Mouse (Mus musculus) hindbrain, embryonic 13.5 days (tissue): ENCODE results near the gene Cdh6. TPM values are rescaled to one million over a fixed set of nuclear protein-coding genes. Genes with fewer than 3 reads are reported as not detected.

ENCODE experiments used
- ATAC-seq: fragments of 200-750 bp; cut with Nextera tagmentation; 2 replicates; pipeline ENCODE4 v1.8.0; 2017; ENCODE audit warnings: moderate TSS enrichment; ENCODE audit not compliant: low FRiP score
- H3K27ac ChIP-seq: fragments of 300-500 bp; sonication (generic); 2 replicates; pipeline ENCODE4 v1.5.1; 2015; ENCODE audit warnings: inconsistent platforms, mild to moderate bottlenecking, moderate library complexity
- H3K27me3 ChIP-seq: fragments of 300-500 bp; sonication (generic); 2 replicates; pipeline ENCODE4 v1.6.1; 2015; ENCODE audit warnings: mild to moderate bottlenecking, inconsistent platforms
- H3K36me3 ChIP-seq: fragments of 300-500 bp; sonication (generic); 2 replicates; pipeline ENCODE4 v1.6.1; 2015; ENCODE audit warnings: mild to moderate bottlenecking, inconsistent platforms
- H3K4me1 ChIP-seq: fragments of 300-500 bp; sonication (generic); replicated peaks from 2 replicates; pipeline ENCODE4 v1.6.1; 2015; ENCODE audit warnings: inconsistent platforms
- H3K4me2 ChIP-seq: fragments of 300-500 bp; sonication (generic); 2 replicates; pipeline ENCODE4 v1.6.1; 2015; ENCODE audit warnings: inconsistent platforms, mild to moderate bottlenecking, moderate library complexity
- H3K4me3 ChIP-seq: fragments of 300-500 bp; sonication (generic); 2 replicates; pipeline ENCODE4 v1.5.1; 2015; ENCODE audit warnings: mild to moderate bottlenecking, inconsistent platforms
- H3K9ac ChIP-seq: fragments of 300-500 bp; sonication (generic); 2 replicates; pipeline ENCODE4 v1.6.1; 2015; ENCODE audit warnings: mild to moderate bottlenecking, inconsistent platforms
- H3K9me3 ChIP-seq: fragments of 300-500 bp; sonication (generic); 2 replicates; pipeline ENCODE4 v1.6.1; 2016; ENCODE audit warnings: inconsistent platforms
- WGBS: fragments of 180-500 bp; shearing (Covaris S2); methylation state at CpG from one replicate; pipeline ENCODE4 v1.1.7; 2015; 5-methylcytosine and 5-hydroxymethylcytosine counted together
- polyA plus RNA-seq: library from polyadenylated mRNA; unstranded; fragments of >200 nt; fragmentation: Nextera tagmentation; extraction: Ambion mirVana; gene quantifications from 2 replicates; pipeline ENCODE4 v1.2.1, GENCODE M21; 2015

The Cdh6 gene
- polyA plus RNA-seq, 1 experiment from 2014 or later = 13.7 TPM

DNA sequence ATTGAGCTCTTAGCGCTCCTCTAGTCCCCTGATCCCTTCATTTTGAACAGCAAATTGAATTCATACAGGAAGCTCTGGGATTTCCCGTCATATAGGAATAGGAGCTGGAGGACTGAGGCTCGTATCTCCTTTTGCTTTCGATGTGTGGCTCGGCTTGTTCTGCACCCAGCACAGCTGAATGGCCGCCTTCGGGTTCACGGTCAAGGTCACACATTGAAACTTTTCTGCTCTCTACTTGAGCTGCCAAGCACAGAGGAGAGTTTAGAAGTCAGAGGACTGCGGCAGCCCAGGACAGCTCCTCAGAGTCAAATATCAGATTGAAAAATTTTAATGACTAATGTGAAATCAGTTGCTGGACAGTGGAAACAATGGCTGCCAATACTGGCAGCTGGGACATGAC is 88.7 kb downstream of the Cdh6 start:
- no peaks in the 10 kb centered on the region for H3K36me3 ChIP-seq

DNA sequence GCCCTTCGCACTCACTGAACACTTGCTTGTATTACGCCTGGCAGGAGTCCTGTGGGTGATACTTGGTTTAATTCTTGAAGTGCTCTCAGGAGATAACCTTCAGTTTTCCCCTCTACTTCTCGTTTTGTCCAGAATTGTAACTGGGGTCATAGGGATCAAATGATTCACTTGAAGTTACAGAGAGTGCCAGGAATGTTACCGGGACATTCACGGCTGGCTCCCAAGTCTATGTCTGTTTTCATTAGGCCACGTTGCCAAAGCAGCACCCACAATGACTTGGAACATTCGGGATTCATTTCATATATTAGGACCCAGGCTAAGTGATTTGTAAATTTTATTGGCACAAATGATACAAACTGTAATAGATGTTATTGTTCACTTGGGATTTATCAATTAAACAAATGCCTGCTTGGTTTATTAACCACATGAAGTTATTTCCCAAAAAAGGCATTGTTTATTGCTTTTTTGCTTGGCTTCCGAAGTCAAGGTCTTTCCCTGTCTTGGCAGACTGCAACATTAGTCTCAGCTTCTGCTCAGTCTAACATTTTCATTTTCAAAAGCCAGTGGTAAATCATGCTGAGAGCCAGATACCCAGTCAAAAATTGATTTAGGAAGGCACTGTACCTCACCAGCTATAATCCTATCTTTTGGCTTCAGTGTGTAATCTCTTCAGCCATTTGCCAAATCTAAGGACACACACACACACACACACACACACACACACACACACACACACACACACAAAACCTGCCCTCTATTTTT is 96.4 kb downstream of the Cdh6 start:
- Histone ChIP-seq H3K27ac (no peak overlapping the region), H3K4me3 (no peak overlapping the region), H3K9me3 (no peaks in the 10 kb centered on the region), H3K27me3 (no peaks in the 10 kb centered on the region), H3K4me2 (no peak overlapping the region), H3K9ac (no peak overlapping the region), H3K36me3 (no peaks in the 10 kb centered on the region), H3K4me1 (no peaks in the 10 kb centered on the region)
- ATAC-seq = no peak
- 79% methylated on average over 8 of the region's 8 CpGs for WGBS

More for the DNA sequence above, 88.7 kb downstream of the Cdh6 start:
- ATAC-seq = no peak
- Histone ChIP-seq H3K4me2 (no peak overlapping the region), H3K27ac (no peak overlapping the region), H3K4me1 (no peaks in the 10 kb centered on the region), H3K27me3 (no peaks in the 10 kb centered on the region), H3K4me3 (no peak overlapping the region), H3K9me3 (no peaks in the 10 kb centered on the region), H3K9ac (no peak overlapping the region)
- WGBS = 87% methylated on average over 9 of the region's 9 CpGs

DNA sequence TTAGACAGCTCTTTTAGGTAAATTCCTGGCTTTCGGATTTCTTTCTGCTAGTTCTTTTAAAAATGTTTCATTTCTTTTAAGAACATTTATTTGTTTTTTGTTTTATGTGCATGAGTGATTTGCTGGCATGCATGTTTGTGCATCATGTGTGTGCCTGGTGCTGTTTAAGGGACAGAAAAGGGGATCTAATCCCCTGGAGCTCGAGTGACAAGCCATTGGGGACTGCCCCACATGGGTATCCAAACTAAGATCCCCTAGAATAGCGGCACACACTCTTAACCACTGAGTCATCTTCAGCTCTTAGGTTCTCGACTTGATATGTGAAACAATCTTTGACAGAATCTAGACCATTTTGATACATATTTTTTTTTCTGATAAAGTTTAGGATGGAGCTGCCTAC is 99.4 kb downstream of the Cdh6 start:
- H3K9me3 ChIP-seq = no peaks in the 10 kb centered on the region
- H3K36me3 ChIP-seq = no peaks in the 10 kb centered on the region
- no peak overlapping the region for H3K4me2 ChIP-seq
- no peaks in the 10 kb centered on the region for H3K27me3 ChIP-seq
- H3K4me1 ChIP-seq = no peaks in the 10 kb centered on the region
- H3K27ac ChIP-seq = no peak overlapping the region
- ATAC-seq = no peak
- H3K9ac ChIP-seq = no peak overlapping the region
- WGBS = 73% methylated on average over 4 of the region's 4 CpGs
- H3K4me3 ChIP-seq = no peak overlapping the region

DNA sequence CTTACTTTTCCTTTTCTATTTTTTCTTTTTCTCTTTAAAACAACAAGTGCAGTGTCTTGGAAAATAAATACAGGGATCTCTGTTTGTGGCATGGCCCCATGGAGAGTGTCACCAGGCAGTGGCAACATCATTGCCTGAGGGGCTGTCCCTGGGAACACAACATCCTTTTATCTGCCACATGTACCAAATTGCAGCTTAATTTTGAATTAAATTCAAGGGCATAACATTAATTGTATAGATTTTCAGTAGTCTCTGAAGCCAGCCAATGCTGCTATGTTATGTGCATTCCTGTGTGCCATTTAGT is 105.3 kb downstream of the Cdh6 start:
- Histone ChIP-seq H3K27me3 (no peaks in the 10 kb centered on the region), H3K4me2 (peak overlapping the region; percentile 44; the same call in 1 of the 2 replicates), H3K27ac (0 out of 2 replicates have a peak overlapping the region, but pooled peaks have one; percentile 23), H3K36me3 (no peaks in the 10 kb centered on the region), H3K9me3 (no peaks in the 10 kb centered on the region), H3K4me3 (no peak overlapping the region), H3K9ac (no peak overlapping the region), H3K4me1 (peaks cover 20% of the 10 kb centered on the region)
- ATAC-seq = peak; percentile 29; the same call in 1 of the 2 replicates

DNA sequence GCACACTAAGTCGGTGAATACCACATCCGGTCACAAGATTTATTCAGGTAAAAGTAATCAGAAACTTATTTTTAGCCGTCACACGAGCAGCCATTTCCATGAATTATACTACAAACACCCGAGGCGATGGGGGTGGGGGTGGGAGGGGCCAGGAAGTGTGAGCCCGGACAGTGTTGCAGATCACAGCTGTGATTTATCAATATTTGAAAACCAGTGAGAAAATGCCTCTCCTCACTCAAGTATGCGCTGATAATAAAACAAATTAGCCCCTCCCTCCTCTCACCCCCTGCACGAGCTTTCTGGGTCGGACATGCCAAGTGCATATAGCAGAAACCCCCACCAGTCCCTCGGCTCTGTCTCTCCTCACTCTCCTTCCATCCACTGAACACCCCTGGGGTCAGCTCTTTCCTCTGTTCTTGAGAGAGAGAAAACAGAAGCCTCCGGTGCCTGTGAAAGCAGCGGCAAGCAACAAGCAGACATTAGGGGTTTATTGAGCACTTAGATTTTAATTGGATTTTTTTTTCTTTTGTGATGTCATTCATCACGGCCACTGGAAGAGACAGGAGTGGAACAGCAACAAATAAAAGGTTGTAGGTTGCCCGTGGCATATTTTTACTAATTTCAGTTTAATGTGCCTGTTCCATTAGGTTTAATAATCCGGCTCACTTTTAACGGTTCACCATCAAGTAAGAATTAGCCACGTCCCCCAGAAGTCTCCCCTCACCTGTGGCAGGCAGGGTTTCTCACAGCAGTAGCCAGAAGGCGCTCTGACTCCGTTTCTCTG is 105.9 kb downstream of the Cdh6 start:
- Histone ChIP-seq H3K27me3 (no peaks in the 10 kb centered on the region), H3K27ac (peak overlapping the region; percentile 23; the same call in 1 of the 2 replicates)
- 52% methylated on average over 20 of the region's 20 CpGs for WGBS

DNA sequence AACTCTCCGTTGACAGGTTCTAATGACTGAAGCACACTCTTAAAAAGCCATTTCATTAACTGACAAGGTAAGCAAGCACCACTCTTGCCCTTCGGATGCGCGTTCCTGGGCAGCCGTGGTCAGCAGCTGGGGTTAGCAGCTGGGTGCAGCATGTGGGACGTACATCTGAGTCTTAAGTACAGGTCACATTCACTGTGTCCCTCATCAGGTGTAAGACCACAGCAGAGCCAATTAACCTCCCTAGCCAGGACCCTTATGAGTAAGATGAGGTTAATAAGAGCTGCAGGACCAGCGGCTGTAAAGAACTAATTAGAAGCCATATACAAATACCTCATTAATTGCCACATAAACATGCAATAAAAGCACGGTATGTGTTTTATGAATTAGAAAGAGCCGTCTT is 106.7 kb downstream of the Cdh6 start:
- WGBS = 65% methylated on average over 9 of the region's 9 CpGs
- H3K36me3 ChIP-seq = no peaks in the 10 kb centered on the region
- no peak for ATAC-seq
- H3K4me1 ChIP-seq = peaks cover 20% of the 10 kb centered on the region
- no peak overlapping the region for H3K9ac ChIP-seq
- no peak overlapping the region for H3K4me2 ChIP-seq
- H3K9me3 ChIP-seq = no peaks in the 10 kb centered on the region
- H3K4me3 ChIP-seq = no peak overlapping the region
- H3K27me3 ChIP-seq = no peaks in the 10 kb centered on the region
- H3K27ac ChIP-seq = no peak overlapping the region

More for the DNA sequence above, 105.9 kb downstream of the Cdh6 start:
- peak overlapping the region; percentile 44 for H3K4me2 ChIP-seq
- peak; percentile 54 for ATAC-seq
- peaks cover 20% of the 10 kb centered on the region for H3K4me1 ChIP-seq
- H3K9me3 ChIP-seq = no peaks in the 10 kb centered on the region
- peak overlapping the region; percentile 17; the same call in 1 of the 2 replicates for H3K4me3 ChIP-seq
- no peaks in the 10 kb centered on the region for H3K36me3 ChIP-seq
- H3K9ac ChIP-seq = no peak overlapping the region

DNA sequence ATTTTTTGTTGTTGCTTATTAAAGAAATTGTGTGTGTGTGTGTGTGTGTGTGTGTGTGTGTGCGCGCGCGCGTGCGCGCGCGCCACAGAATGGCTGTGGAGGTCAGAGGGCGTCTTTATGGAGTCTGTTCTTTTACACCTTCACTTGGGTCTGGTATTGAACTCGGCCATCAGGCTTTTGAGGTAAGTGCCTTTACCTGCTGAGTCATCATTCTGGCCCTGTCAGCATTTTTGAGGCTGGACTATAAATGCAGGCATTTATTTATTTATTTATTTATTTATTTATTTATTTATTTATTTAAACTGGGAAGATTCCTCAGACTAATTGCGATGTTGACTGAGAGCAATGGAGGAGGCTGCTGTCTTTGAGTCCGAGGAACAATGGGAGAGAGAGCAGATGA is 109.8 kb downstream of the Cdh6 start:
- H3K4me1 ChIP-seq = peaks cover 19% of the 10 kb centered on the region
- H3K9ac ChIP-seq = no peak overlapping the region
- no peaks in the 10 kb centered on the region for H3K27me3 ChIP-seq
- no peaks in the 10 kb centered on the region for H3K9me3 ChIP-seq
- 97% methylated on average over 13 of the region's 13 CpGs for WGBS
- no peaks in the 10 kb centered on the region for H3K36me3 ChIP-seq
- no peak for ATAC-seq
- no peak overlapping the region for H3K4me3 ChIP-seq
- no peak overlapping the region for H3K4me2 ChIP-seq
- no peak overlapping the region for H3K27ac ChIP-seq

DNA sequence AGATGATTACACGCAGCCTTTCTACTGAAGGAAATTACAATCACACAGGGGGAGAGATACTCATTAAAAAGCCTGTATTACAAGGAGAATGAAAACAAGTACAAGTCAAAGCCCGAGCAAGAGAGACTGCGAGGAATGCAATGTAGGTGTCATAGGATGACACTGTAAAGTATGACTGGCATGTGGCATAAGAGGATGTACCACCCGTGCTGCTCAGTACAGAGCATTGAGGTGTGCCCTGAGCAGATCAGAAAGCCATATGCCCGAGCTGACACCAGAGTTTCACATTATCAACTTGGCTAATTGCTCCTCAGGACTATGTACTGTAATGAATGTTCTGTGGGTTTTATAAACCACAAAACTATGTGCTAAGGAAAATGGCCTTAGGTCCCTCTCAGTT is 115.7 kb downstream of the Cdh6 start:
- Histone ChIP-seq H3K27ac (no peak overlapping the region), H3K9ac (no peak overlapping the region), H3K36me3 (no peaks in the 10 kb centered on the region), H3K9me3 (no peaks in the 10 kb centered on the region), H3K27me3 (no peaks in the 10 kb centered on the region), H3K4me1 (0 out of 2 replicates have a peak, but pooled peaks cover 3% of the 10 kb centered on the region), H3K4me3 (no peak overlapping the region), H3K4me2 (no peak overlapping the region)
- WGBS = 78% methylated on average over 5 of the region's 5 CpGs
- ATAC-seq = peak; percentile 24; the same call in 1 of the 2 replicates

DNA sequence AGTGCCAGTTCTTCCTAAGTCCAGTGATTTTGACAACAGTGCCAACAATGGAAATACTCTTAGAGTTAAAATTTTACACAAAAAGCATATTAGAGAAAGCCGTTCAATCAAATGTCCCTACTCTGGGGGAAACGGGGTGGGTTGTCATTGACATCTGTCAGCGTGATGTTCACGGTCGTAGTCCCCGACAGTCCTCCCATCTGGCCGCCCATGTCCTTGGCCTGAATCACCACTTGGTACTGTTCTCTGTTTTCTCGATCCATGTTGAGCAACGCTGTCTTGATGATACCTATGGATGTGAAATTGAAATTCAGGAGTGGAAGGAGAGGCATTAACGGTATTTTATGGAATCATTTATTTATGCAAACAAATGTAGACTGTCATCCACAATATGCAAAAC is 116.2 kb downstream of the Cdh6 start:
- WGBS = 87% methylated on average over 10 of the region's 10 CpGs
- H3K36me3 ChIP-seq = no peaks in the 10 kb centered on the region
- H3K27me3 ChIP-seq = no peaks in the 10 kb centered on the region
- peak; percentile 54; the same call in 1 of the 2 replicates for ATAC-seq
- H3K4me2 ChIP-seq = no peak overlapping the region
- H3K9ac ChIP-seq = no peak overlapping the region
- H3K27ac ChIP-seq = no peak overlapping the region
- 0 out of 2 replicates have a peak, but pooled peaks cover 3% of the 10 kb centered on the region for H3K4me1 ChIP-seq
- no peak overlapping the region for H3K4me3 ChIP-seq
- no peaks in the 10 kb centered on the region for H3K9me3 ChIP-seq

DNA sequence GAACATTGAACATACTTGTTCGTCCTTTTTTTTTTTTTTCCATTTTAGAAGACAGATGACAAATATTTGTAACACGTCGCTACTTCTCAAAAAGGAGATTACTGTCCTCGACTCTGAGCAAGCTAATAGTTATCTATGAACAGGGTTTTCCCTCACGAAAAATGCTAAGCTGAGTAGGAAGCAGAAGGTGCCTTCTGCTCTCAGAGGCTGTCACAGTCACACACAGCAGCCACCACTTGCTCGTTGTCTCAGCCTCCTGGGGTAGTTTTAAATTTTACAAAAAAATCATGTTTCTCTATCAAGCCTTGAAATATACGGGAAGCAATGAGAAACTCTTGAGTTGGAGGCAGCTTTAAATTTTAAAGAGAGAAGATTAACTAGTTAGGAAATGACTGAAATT is 125.6 kb downstream of the Cdh6 start:
- Histone ChIP-seq H3K27ac (no peak overlapping the region), H3K27me3 (no peaks in the 10 kb centered on the region), H3K4me2 (no peak overlapping the region), H3K4me1 (no peaks in the 10 kb centered on the region), H3K9me3 (no peaks in the 10 kb centered on the region), H3K36me3 (peaks cover 10% of the 10 kb centered on the region), H3K4me3 (no peak overlapping the region), H3K9ac (no peak overlapping the region)
- ATAC-seq = no peak
- 86% methylated on average over 7 of the region's 7 CpGs for WGBS

DNA sequence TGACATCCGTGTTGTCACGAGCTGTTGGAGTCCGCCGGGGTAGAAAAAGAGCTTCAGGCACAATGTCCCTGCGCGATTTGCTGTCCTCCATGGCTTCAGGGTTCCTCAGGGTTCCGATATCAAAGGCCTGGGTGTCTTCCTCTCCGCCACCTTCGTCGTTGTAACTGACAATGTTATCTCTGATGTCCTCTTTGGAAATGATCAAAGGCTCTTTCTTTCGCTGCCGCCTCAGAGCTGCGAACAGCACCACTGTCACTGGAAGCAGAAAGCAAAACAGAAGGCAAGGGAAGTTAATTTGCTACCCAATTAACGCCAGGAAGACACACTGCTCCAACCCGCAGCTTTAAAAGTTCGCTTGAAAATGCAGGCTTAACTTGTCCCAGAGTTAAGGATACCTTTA is 139.0 kb downstream of the Cdh6 start:
- H3K4me2 ChIP-seq = no peak overlapping the region
- no peak overlapping the region for H3K4me3 ChIP-seq
- 78% methylated on average over 16 of the region's 16 CpGs for WGBS
- no peak overlapping the region for H3K27ac ChIP-seq
- no peaks in the 10 kb centered on the region for H3K27me3 ChIP-seq
- no peaks in the 10 kb centered on the region for H3K4me1 ChIP-seq
- no peak overlapping the region for H3K9ac ChIP-seq
- no peak for ATAC-seq
- peaks cover 13% of the 10 kb centered on the region for H3K36me3 ChIP-seq
- H3K9me3 ChIP-seq = no peaks in the 10 kb centered on the region

DNA sequence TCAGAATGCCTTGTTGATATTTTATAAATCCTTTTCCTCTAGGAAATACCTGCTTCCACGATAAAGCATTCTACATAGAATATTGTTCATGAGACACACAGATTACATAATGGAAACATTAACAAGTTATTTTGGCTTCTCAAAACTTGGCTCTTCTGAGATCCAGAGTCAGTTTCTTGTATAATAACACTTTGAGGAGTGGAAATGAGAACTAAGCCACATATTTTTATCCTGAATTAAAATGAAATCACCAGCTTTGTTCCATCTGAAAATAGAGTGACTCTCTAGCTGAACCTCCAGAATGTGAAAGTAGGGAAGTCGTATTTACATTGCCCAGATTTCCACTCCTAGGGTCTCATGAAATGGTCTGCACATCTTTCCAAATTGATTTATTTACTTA is 142.8 kb downstream of the Cdh6 start:
- Histone ChIP-seq H3K36me3 (peaks cover 3% of the 10 kb centered on the region; the same call in 1 of the 2 replicates), H3K4me1 (no peaks in the 10 kb centered on the region), H3K4me2 (no peak overlapping the region), H3K27ac (no peak overlapping the region), H3K9ac (no peak overlapping the region), H3K9me3 (no peaks in the 10 kb centered on the region), H3K4me3 (no peak overlapping the region), H3K27me3 (no peaks in the 10 kb centered on the region)
- WGBS = 88% methylated on average over 2 of the region's 2 CpGs
- ATAC-seq = no peak
